Mouse (Mus musculus) embryonic fibroblast, embryonic 13.5 days (primary cell): ENCODE measurements at regions not wholly inside any gene's neighbourhood (a gene's known extent, or its start where the extent isn't known, plus 50 kb on each side); places are given as distances from the start of the nearest gene placed in this dataset.

Experiments
- H3K27ac ChIP-seq: 2 replicates; pipeline ENCODE4 v1.5.1; 2012; ENCODE audit warnings: low read length, control low read depth, inconsistent platforms; ENCODE audit not compliant: insufficient read depth
- H3K4me1 ChIP-seq: 2 replicates; pipeline ENCODE4 v1.6.1; 2011; ENCODE audit warnings: low read length; ENCODE audit not compliant: control insufficient read depth, insufficient read depth
- H3K4me3 ChIP-seq: 2 replicates; pipeline ENCODE4 v1.5.1; 2011; ENCODE audit warnings: mild to moderate bottlenecking, control low read depth, low read length; ENCODE audit not compliant: insufficient read depth
- CTCF ChIP-seq: IDR thresholded peaks from 2 replicates; pipeline ENCODE4 v1.5.1; 2011; ENCODE audit warnings: mild to moderate bottlenecking, control low read depth, low read length, moderate library complexity, borderline replicate concordance; ENCODE audit not compliant: insufficient read depth
- POLR2A ChIP-seq: IDR thresholded peaks from 2 replicates; pipeline ENCODE4 v1.6.1; 2011; ENCODE audit warnings: low read depth, mild to moderate bottlenecking, control low read depth, low read length, moderate library complexity

DNA sequence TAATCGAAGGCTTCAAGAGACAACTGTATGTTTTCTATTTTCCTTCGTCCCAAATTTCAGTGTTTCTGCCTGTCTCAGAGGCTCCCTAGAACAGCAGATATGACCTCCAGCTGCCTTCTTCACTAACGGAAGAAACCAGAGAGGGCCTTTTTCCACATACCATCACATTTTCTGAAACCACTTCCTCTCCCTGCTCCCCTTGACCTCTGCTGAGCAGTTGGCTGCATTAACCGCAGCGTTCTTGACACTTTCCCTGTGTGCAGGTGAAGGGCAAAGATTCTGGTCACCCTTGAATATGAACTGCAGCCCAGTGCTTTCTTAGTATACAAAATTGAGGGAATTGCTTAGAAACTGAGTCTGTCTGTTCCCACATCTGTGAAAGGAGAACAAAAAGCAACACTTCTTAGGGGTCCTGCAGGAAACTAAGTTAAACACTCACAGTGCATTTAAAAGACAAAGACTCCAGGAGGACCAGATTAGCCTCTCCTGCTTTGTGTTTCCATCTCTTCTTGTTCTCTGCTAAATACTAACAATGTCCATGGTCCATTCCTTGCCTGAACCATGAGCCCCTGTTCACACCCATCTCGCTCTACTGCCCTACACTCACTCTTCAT is 98.4 kb downstream of the Akap11 start:
- Histone ChIP-seq H3K4me3 (no peak overlapping the region), H3K27ac (no peak overlapping the region), H3K4me1 (no peaks in the 10 kb centered on the region; the same call in 1 of the 2 replicates)
- TF ChIP-seq CTCF (no peak), POLR2A (no peak)

DNA sequence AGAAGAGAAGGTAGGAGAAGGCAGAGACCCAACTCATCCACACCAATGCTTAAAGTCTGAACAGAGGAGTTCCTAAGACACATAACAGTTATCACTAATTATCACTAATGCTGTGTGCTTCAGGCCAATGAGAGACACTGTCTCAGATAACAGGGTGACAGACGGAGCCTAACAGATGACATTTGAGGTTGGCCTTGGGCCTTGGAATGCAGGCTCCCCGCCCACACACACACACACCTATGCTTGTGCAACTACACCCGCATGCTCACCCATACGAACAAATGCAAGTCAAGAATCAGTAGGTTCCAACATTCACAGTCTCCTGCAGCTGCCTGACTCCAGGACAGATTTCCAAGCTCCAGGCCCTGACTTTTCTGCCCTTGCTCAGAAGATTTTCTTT is 100.0 kb downstream of the Akap11 start:
- Histone ChIP-seq H3K4me1 (peaks cover 8% of the 10 kb centered on the region; the same call in 1 of the 2 replicates), H3K4me3 (no peak overlapping the region), H3K27ac (no peak overlapping the region)
- TF ChIP-seq POLR2A (no peak), CTCF (no peak)

DNA sequence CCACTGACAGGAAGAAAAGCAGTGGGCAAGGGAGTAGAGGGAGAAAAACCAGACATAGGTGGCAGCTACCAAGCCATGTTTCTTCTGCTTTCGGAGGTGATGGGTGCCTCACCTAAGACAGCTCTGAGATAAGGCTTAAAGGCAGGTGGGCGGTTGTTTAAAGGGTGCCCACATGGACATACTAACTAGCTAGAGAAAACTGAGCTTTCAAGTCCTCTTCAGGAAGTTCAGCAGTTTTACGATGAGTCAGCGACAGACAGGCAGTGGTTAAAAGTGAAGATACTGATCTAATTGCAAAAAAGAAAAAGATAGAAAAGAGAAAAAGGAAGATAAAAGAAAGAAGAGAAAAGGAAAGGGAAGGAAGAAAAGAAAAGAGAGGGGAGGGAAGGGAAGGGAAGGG is 100.6 kb downstream of the Akap11 start:
- Histone ChIP-seq H3K27ac (no peak overlapping the region), H3K4me1 (peaks cover 8% of the 10 kb centered on the region), H3K4me3 (no peak overlapping the region)
- no peak for TF ChIP-seq POLR2A
- TF ChIP-seq CTCF, result no peak

DNA sequence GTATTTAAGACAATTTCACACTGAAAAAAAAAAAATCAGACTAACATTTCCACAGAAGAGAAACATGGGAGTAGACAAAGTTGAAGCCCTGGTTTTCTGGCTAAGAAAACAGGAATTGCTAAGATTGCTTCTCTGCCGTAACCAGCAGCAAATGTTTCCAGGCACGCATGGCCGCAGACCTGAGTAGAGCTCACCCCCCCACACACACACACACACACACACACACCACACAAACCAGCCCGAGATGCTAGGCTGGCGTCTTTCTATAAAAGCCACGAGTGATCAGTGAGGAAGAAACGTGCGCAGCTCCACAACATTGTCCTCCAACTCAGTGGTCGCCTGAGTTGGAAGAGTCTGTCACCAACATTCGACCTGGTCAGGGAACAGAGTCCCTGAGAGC is 101.0 kb downstream of the Akap11 start:
- Histone ChIP-seq H3K4me1 (peaks cover 8% of the 10 kb centered on the region), H3K27ac (no peak overlapping the region), H3K4me3 (no peak overlapping the region)
- TF ChIP-seq CTCF (no peak), POLR2A (no peak)

DNA sequence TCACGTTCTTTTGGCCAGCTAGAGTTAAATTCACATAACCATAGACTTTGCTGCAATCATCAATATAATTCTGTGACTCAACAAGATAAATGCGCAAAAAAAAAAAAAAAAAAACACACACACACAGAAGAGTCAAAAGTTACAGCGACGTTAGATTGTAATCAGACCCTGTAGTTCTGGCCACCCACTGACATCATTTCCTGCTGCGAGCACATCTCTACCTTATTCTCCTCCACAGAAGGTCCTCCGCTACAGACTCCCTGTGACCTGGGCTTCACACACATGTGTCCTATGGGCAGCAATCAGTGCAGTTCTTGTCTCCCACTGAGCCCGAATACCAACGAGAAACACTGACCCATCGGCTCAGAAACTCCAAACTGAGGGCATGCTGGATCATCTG is 101.9 kb downstream of the Akap11 start:
- H3K4me1 ChIP-seq, result peaks cover 8% of the 10 kb centered on the region
- TF ChIP-seq CTCF, result no peak
- TF ChIP-seq POLR2A, result no peak

DNA sequence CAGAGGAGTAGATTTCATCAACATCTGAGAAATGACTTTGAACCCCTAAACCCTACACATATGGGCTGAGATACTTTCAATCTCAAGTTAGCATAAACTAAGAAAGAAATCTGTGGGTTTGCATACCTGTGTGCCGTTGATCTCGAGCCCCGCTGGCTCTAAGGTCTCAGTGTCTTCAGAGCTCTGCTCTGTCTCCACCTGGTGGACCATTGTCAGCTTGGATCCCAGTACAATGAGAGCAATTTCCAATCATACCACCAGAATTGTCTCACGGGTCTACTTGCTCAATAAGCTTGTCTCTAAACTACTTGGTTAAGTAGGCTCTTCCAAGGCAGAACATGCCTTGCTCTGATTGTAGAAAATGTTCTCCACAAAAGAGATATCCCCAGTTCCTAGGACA is 102.5 kb downstream of the Akap11 start:
- H3K4me1 ChIP-seq, result peaks cover 8% of the 10 kb centered on the region
- TF ChIP-seq POLR2A, result no peak
- TF ChIP-seq CTCF, result no peak
- H3K27ac ChIP-seq, result no peak overlapping the region
- no peak overlapping the region for H3K4me3 ChIP-seq

More for the DNA sequence above, 101.9 kb downstream of the Akap11 start:
- Histone ChIP-seq H3K4me3 (no peak overlapping the region), H3K27ac (no peak overlapping the region)

DNA sequence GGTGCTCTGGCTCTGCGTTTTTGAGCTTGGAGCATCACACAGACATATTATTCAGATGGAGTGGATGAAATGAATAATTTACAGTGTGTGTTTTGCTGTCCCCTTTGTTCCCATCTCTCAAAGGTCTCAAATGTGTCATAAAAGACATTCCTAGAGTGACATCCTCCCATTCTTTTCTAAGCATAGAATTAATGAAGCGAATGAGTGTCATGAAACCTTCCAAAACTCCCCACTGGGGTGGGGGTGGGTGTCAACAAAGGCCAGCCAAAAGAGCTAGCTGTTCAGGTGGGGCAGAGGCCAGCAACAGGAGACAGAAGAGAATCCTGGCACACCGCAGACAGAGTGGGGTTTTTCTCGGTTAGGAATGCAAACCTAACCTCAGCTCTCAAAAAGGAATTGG is 104.1 kb downstream of the Akap11 start:
- H3K27ac ChIP-seq, result no peak overlapping the region
- peaks cover 8% of the 10 kb centered on the region for H3K4me1 ChIP-seq
- no peak for TF ChIP-seq POLR2A
- no peak for TF ChIP-seq CTCF
- no peak overlapping the region for H3K4me3 ChIP-seq

DNA sequence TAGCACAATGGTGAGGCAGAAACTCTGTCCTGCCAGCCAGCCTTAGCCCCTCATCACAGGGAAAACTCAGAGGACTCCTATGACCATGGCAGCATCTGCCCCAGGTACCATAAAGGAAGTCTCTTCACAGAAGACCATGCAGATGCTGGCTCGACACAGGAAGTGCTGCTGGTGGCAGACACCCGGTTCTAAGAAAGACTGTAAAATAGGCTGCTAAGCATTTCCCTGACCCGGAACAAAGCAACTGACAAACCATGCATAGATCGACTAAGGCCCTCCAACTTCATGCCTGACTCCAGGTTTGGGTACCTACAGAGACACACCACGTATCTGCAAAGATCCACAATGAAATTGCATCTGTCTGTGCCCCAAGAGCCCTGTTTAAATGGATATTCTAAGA is 104.7 kb downstream of the Akap11 start:
- Histone ChIP-seq H3K4me3 (no peak overlapping the region), H3K4me1 (peaks cover 8% of the 10 kb centered on the region), H3K27ac (no peak overlapping the region)
- no peak for TF ChIP-seq POLR2A
- TF ChIP-seq CTCF, result no peak

DNA sequence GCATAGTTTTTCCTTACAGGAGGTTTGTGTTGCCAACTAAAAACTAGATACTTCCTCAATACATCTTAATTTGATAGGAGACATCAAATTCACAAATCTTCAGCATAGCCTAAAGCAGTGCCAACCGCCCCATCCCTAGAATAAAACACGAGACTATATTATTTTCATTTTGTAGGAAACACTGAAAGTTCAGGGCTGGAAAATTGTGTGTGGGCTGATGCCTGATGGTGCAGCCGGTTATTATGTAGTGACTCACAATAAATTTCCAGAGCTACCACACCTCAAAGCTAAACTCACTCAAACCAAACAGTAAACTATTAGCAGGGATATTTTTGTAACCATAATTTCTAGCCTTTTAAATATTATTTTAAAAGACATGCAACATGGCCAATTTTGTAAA is 105.2 kb downstream of the Akap11 start:
- Histone ChIP-seq H3K27ac (no peak overlapping the region), H3K4me3 (no peak overlapping the region), H3K4me1 (peaks cover 8% of the 10 kb centered on the region)
- no peak for TF ChIP-seq POLR2A
- no peak for TF ChIP-seq CTCF

DNA sequence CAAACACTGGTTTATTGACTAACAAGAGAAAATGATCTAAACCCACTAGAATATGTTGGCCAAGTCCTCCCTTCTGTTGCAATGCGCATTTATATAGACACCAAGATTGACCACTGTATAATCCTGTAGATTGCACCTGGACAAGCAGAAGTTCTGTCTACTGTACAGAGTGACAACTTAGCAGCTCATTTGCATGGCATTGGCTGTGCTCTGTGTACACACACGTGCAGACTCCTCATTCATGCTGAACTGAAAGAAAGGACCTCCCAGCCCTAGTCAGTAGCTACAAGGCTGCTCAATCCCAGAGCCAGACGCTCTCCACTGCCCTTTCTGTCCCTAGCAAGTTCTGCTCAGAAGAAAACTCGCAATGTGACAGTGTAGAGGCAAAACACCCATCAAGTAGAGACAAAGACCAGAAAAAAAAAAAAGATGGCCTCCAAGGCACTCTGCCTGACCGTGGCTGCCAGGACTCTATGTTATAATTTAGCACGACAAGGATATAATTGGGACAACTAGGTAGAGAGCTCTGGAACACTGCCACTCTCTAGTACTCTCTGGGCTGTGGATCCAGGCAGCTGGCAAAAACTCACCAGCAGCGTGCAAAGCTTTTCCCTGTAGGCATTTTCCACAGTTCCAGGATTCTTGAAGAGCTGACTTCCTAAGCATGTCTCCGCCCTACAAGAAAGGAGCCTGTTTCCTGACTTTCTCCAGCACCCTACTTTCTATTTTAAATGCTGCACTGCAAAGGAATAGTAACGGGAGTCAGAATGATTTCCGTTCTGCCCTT is 108.2 kb downstream of the Akap11 start:
- Histone ChIP-seq H3K4me1 (peaks cover 8% of the 10 kb centered on the region), H3K4me3 (no peak overlapping the region), H3K27ac (no peak overlapping the region)
- TF ChIP-seq CTCF, result no peak
- TF ChIP-seq POLR2A, result no peak
